Mouse (Mus musculus): ENCODE data around the gene Lpcat1.

GRCm38 (mm10) chr13:73441686-73442085 lies 25.3 kb upstream of the Lpcat1 start:
- TF ChIP-seq MAFK (IDR thresholded peaks at IDR 0.05; ENCODE audit: insufficient read depth, low read depth, low read length), result no peak
- no peak for TF ChIP-seq HCFC1 (IDR thresholded peaks at IDR 0.05; ENCODE audit: borderline replicate concordance, insufficient read depth, low read length)
- no peak for TF ChIP-seq ZNF384 (IDR thresholded peaks at IDR 0.05; ENCODE audit: low read depth, low read length)

Measured in ES-E14 (cell line).